Mouse (Mus musculus) embryonic stem cell, embryonic (primary cell): ENCODE results near the gene Fam227a.

Experiments
- CTCF ChIA-PET, 4 experiments: fragments of 300-600 bp in 2 of 4; fragments of 350-600 bp in 2 of 4; sonication (Branson Sonifier 250); formaldehyde crosslinking; loops; one replicate each; lab custom pipeline; 2022; ENCODE audit warnings: inconsistent platforms in 2 of 4; lab: Charles Lee
- POLR2A ChIA-PET, 4 experiments: fragments of 300-600 bp in 2 of 4; fragments of 350-600 bp in 2 of 4; sonication (Branson Sonifier 250); formaldehyde crosslinking; loops; one replicate each; lab custom pipeline; 2022; ENCODE audit warnings: antibody characterized with exemption in 4 of 4, inconsistent platforms in 1 of 4; lab: Charles Lee

Gene Fam227a

GRCm38 (mm10) chr15:79669195-79669594, 10.4 kb upstream of the Fam227a start:
- ChIA-PET CTCF (interaction anchor here in 3 of 4 experiments (1.0 to 4.1 kb wide), 5 partner anchors 10 to 426 kb away, joined by 3 to 40 read pairs (median 5); partner anchors contain the start of genes Fam227a (in 3 of the 3) and Cby1 (in 2 of the 3)), POLR2A (interaction anchor here in 3 of 4 experiments (0.8 to 5.2 kb wide), 8 partner anchors 10 to 710 kb away, joined by 3 to 29 read pairs (median 6); partner anchors contain the start of genes Cby1 (in 2 of the 3), Fam227a (in 2 of the 3), Gtpbp1 (in 2 of the 3) and Ddx17 (in 1 of the 3))

GRCm38 (mm10) chr15:79664666-79665065, 5.9 kb upstream of the Fam227a start:
- ChIA-PET CTCF (interaction anchor here in 1 of 4 experiments (1.1 kb wide), 1 partner anchor 402 kb away, joined by 3 read pairs; no protein-coding TSS in a partner anchor), POLR2A (interaction anchor here in 1 of 4 experiments (0.9 to 1.4 kb wide), 2 partner anchors 9 to 37 kb away, joined by 3 to 5 read pairs; no protein-coding TSS in a partner anchor)

- CTCF ChIA-PET: interaction anchor here in 3 of 4 experiments (0.5 to 1.8 kb wide), 15 partner anchors 9 to 420 kb away, joined by 3 to 8 read pairs (median 3); partner anchors contain the start of genes Tomm22 (in 2 of the 3) and Ddx17 (in 1 of the 3)
Observed at GRCm38 (mm10) chr15:79661852-79662251, 3.1 kb upstream of the Fam227a start.

GRCm38 (mm10) chr15:79657837-79658530, 772 bp downstream of the Fam227a start:
- ChIA-PET CTCF (interaction anchor here (0.5 to 3.4 kb wide), 85 partner anchors 8 to 681 kb away, joined by 3 to 40 read pairs (median 4); partner anchors contain the start of genes Tomm22 (in 3 of the 4), Dmc1 (in 2 of the 4), Gtpbp1 (in 2 of the 4) and Atf4 (in 1 of the 4)), POLR2A (interaction anchor here (0.5 to 3.2 kb wide), 62 partner anchors 9 to 597 kb away, joined by 3 to 22 read pairs (median 4); partner anchors contain the start of genes Dmc1 (in 4 of the 4), Ddx17 (in 3 of the 4), Josd1 (in 3 of the 4) and Tomm22 (in 3 of the 4))

More at GRCm38 (mm10) chr15:79661852-79662251, 3.1 kb upstream of the Fam227a start:
- POLR2A ChIA-PET: interaction anchor here in 3 of 4 experiments (0.8 to 1.0 kb wide), 3 partner anchors 9 to 581 kb away, joined by 3 to 7 read pairs (median 7); partner anchors contain the start of genes Ddx17 (in 1 of the 3) and Tomm22 (in 1 of the 3)

- ChIA-PET POLR2A (interaction anchor here in 1 of 4 experiments (1.6 kb wide), 1 partner anchor 14 kb away, joined by 4 read pairs; the partner anchor contains the start of gene Tomm22), CTCF (interaction anchor here in 2 of 4 experiments (0.7 to 1.2 kb wide), 3 partner anchors 9 to 187 kb away, joined by 3 read pairs; no protein-coding TSS in a partner anchor)
Observed at GRCm38 (mm10) chr15:79656451-79656850, 2.3 kb downstream of the Fam227a start.

- POLR2A ChIA-PET: interaction anchor here in 3 of 4 experiments (0.6 to 2.0 kb wide), 8 partner anchors 10 to 247 kb away, joined by 3 to 5 read pairs (median 3); partner anchors contain the start of genes Ddx17 (in 1 of the 3) and Dmc1 (in 1 of the 3)
- CTCF ChIA-PET: interaction anchor here (0.5 to 3.4 kb wide), 48 partner anchors 7 to 1345 kb away, joined by 3 to 17 read pairs (median 4); partner anchors contain the start of genes Cby1 (in 1 of the 4), Ddx17 (in 1 of the 4), Dmc1 (in 1 of the 4) and Fam227a (in 1 of the 4)
Observed at GRCm38 (mm10) chr15:79651481-79651880, 7.3 kb downstream of the Fam227a start.

- POLR2A ChIA-PET: interaction anchor here in 3 of 4 experiments (0.7 to 2.0 kb wide), 6 partner anchors 12 to 407 kb away, joined by 3 to 5 read pairs (median 4); partner anchors contain the start of gene Dmc1 (in 1 of the 3)
Observed at GRCm38 (mm10) chr15:79650569-79650968, 8.2 kb downstream of the Fam227a start.

GRCm38 (mm10) chr15:79648130-79648529, 10.6 kb downstream of the Fam227a start:
- CTCF ChIA-PET: interaction anchor here (0.5 to 1.6 kb wide), 6 partner anchors 9 to 179 kb away, joined by 3 to 6 read pairs (median 3); partner anchors contain the start of genes Cby1 (in 1 of the 4) and Fam227a (in 1 of the 4)
- POLR2A ChIA-PET: interaction anchor here in 1 of 4 experiments (0.6 to 0.8 kb wide), 2 partner anchors 143 to 419 kb away, joined by 3 read pairs; partner anchors contain the start of genes Gm49486, Kcnj4 and Pick1

More at GRCm38 (mm10) chr15:79650569-79650968, 8.2 kb downstream of the Fam227a start:
- CTCF ChIA-PET: interaction anchor here (0.6 to 3.4 kb wide), 29 partner anchors 8 to 1927 kb away, joined by 3 to 17 read pairs (median 4); partner anchors contain the start of genes Ddx17 (in 2 of the 4), Dmc1 (in 2 of the 4), Fam227a (in 2 of the 4) and Cby1 (in 1 of the 4)

- ChIA-PET POLR2A (interaction anchor here in 1 of 4 experiments (0.6 kb wide), 1 partner anchor 778 kb away, joined by 3 read pairs; no protein-coding TSS in a partner anchor), CTCF (interaction anchor here in 2 of 4 experiments (0.7 to 1.6 kb wide), 3 partner anchors 18 to 79 kb away, joined by 3 read pairs; partner anchors contain the start of gene Gtpbp1 (in 1 of the 2))
Observed at GRCm38 (mm10) chr15:79645483-79645882, 13.3 kb downstream of the Fam227a start.

GRCm38 (mm10) chr15:79641135-79641817, 17.5 kb downstream of the Fam227a start:
- CTCF ChIA-PET: interaction anchor here (0.6 to 2.1 kb wide), 9 partner anchors 8 to 398 kb away, joined by 3 to 7 read pairs (median 3); partner anchors contain the start of genes Cby1 (in 1 of the 4) and Fam227a (in 1 of the 4)
- POLR2A ChIA-PET: interaction anchor here (0.6 to 1.9 kb wide), 16 partner anchors 9 to 147 kb away, joined by 3 to 7 read pairs (median 3); partner anchors contain the start of genes Ddx17 (in 2 of the 4), Dmc1 (in 2 of the 4), Cby1 (in 1 of the 4) and Fam227a (in 1 of the 4)

GRCm38 (mm10) chr15:79630471-79630870, 28.3 kb downstream of the Fam227a start:
- ChIA-PET CTCF (interaction anchor here in 3 of 4 experiments (0.6 to 1.4 kb wide), 4 partner anchors 21 to 475 kb away, joined by 3 to 5 read pairs (median 4); no protein-coding TSS in a partner anchor), POLR2A (interaction anchor here in 3 of 4 experiments (0.5 to 2.3 kb wide), 8 partner anchors 10 to 212 kb away, joined by 3 to 8 read pairs (median 4); partner anchors contain the start of genes Ddx17 (in 2 of the 3) and Dmc1 (in 1 of the 3))

- ChIA-PET POLR2A (interaction anchor here (0.6 to 2.2 kb wide), 21 partner anchors 9 to 293 kb away, joined by 3 to 10 read pairs (median 3); partner anchors contain the start of genes Ddx17 (in 2 of the 4), Dmc1 (in 2 of the 4), Fam227a (in 1 of the 4) and Gtpbp1 (in 1 of the 4)), CTCF (interaction anchor here in 2 of 4 experiments (0.6 to 1.7 kb wide), 5 partner anchors 8 to 599 kb away, joined by 3 to 9 read pairs (median 4); partner anchors contain the start of gene Fam227a (in 1 of the 2))
Observed at GRCm38 (mm10) chr15:79619770-79620414, 38.9 kb downstream of the Fam227a start.

GRCm38 (mm10) chr15:79618456-79618855, 40.3 kb downstream of the Fam227a start:
- CTCF ChIA-PET: interaction anchor here in 3 of 4 experiments (0.6 to 2.2 kb wide), 5 partner anchors 9 to 328 kb away, joined by 3 to 5 read pairs (median 3); no protein-coding TSS in a partner anchor
- POLR2A ChIA-PET: interaction anchor here in 2 of 4 experiments (1.2 to 1.9 kb wide), 3 partner anchors 10 to 72 kb away, joined by 3 to 4 read pairs (median 4); partner anchors contain the start of genes Ddx17 (in 1 of the 2) and Dmc1 (in 1 of the 2)

GRCm38 (mm10) chr15:79617135-79617534, 41.6 kb downstream of the Fam227a start:
- CTCF ChIA-PET: interaction anchor here in 2 of 4 experiments (0.6 to 2.2 kb wide), 5 partner anchors 11 to 271 kb away, joined by 3 to 5 read pairs (median 4); partner anchors contain the start of gene Maff (in 1 of the 2)
- POLR2A ChIA-PET: interaction anchor here in 3 of 4 experiments (0.6 to 3.4 kb wide), 5 partner anchors 11 to 70 kb away, joined by 3 to 14 read pairs (median 4); partner anchors contain the start of genes Dmc1 (in 2 of the 3) and Ddx17 (in 1 of the 3)

- CTCF ChIA-PET: interaction anchor here in 2 of 4 experiments (0.6 to 2.2 kb wide), 6 partner anchors 11 to 270 kb away, joined by 3 to 5 read pairs (median 4); partner anchors contain the start of gene Maff (in 1 of the 2)
- POLR2A ChIA-PET: interaction anchor here in 2 of 4 experiments (0.6 to 3.4 kb wide), 5 partner anchors 11 to 187 kb away, joined by 3 to 14 read pairs (median 3); partner anchors contain the start of genes Ddx17 (in 1 of the 2) and Dmc1 (in 1 of the 2)
Observed at GRCm38 (mm10) chr15:79616729-79617128, 42.0 kb downstream of the Fam227a start.
